8 mouse cellular contexts compared by ENCODE assay signal in genomic region chr16:37938125-37939081, GRCm38 (mm10). TPM values are rescaled to one million over a fixed set of nuclear protein-coding genes. Genes with fewer than 3 reads are reported as not detected.
DNase-seq lines count a peak whose midpoint lies in the region; ATAC-seq lines count a peak whose summit lies in the region.

No protein-coding gene starts in this region.

- H3K9me3 ChIP-seq in kidney, embryonic 15.5 days (replicated peaks) = no peaks in the 10 kb centered on the region
- no peaks in the 10 kb centered on the region for H3K9me3 ChIP-seq in embryonic facial prominence, embryonic 12.5 days
- no peaks in the 10 kb centered on the region for H3K9me3 ChIP-seq in intestine, embryonic 15.5 days
- H3K9me3 ChIP-seq in limb, embryonic 13.5 days = no peaks in the 10 kb centered on the region
- H3K9me3 ChIP-seq in heart, embryonic 10.5 days = no peaks in the 10 kb centered on the region

- no peaks in the 10 kb centered on the region for H3K27me3 ChIP-seq in kidney, embryonic 15.5 days
- no peaks in the 10 kb centered on the region for H3K27me3 ChIP-seq in embryonic facial prominence, embryonic 12.5 days
- no peaks in the 10 kb centered on the region for H3K27me3 ChIP-seq in intestine, embryonic 15.5 days (replicated peaks)
- H3K27me3 ChIP-seq in limb, embryonic 13.5 days = no peaks in the 10 kb centered on the region
- H3K27me3 ChIP-seq in heart, embryonic 10.5 days (ENCODE audit: insufficient read depth, poor library complexity, severe bottlenecking) = 0 out of 2 replicates have a peak, but pooled peaks cover 7% of the 10 kb centered on the region

- no peak overlapping the region for H3K27ac ChIP-seq in kidney, embryonic 15.5 days
- H3K27ac ChIP-seq in embryonic facial prominence, embryonic 12.5 days = no peak overlapping the region
- no peak overlapping the region for H3K27ac ChIP-seq in intestine, embryonic 15.5 days
- H3K27ac ChIP-seq in limb, embryonic 13.5 days = no peak overlapping the region
- H3K27ac ChIP-seq in heart, embryonic 10.5 days = no peak overlapping the region

- H3K4me3 ChIP-seq in kidney, embryonic 15.5 days (replicated peaks) = no peak overlapping the region
- H3K4me3 ChIP-seq in embryonic facial prominence, embryonic 12.5 days = no peak overlapping the region
- no peak overlapping the region for H3K4me3 ChIP-seq in intestine, embryonic 15.5 days (replicated peaks)
- H3K4me3 ChIP-seq in limb, embryonic 13.5 days = no peak overlapping the region
- H3K4me3 ChIP-seq in heart, embryonic 10.5 days = no peak overlapping the region

- peaks cover 3% of the 10 kb centered on the region; the same call in 1 of the 2 replicates for H3K4me1 ChIP-seq in kidney, embryonic 15.5 days
- H3K4me1 ChIP-seq in embryonic facial prominence, embryonic 12.5 days = peaks cover 7% of the 10 kb centered on the region; the same call in 1 of the 2 replicates
- no peaks in the 10 kb centered on the region for H3K4me1 ChIP-seq in intestine, embryonic 15.5 days (replicated peaks)
- H3K4me1 ChIP-seq in limb, embryonic 13.5 days = peaks cover 9% of the 10 kb centered on the region; the same call in 1 of the 2 replicates
- peaks cover 4% of the 10 kb centered on the region; the same call in 1 of the 2 replicates for H3K4me1 ChIP-seq in heart, embryonic 10.5 days

- no peak overlapping the region for H3K4me2 ChIP-seq in kidney, embryonic 15.5 days
- no peak overlapping the region; the same call in 1 of the 2 replicates for H3K4me2 ChIP-seq in embryonic facial prominence, embryonic 12.5 days (replicated peaks)
- H3K4me2 ChIP-seq in intestine, embryonic 15.5 days (replicated peaks) = no peak overlapping the region
- 0 out of 2 replicates have a peak overlapping the region, but pooled peaks have one; percentile 2 for H3K4me2 ChIP-seq in limb, embryonic 13.5 days (replicated peaks)

- no peak for DNase-seq in kidney, adult 18-20 months
- DNase-seq in right cerebral cortex, adult 2 months (ENCODE audit: low spot score in 2 of 2) = peak; percentile 83 to 84
- no peak for DNase-seq in heart, embryonic 10.5 days (ENCODE audit: low spot score)
- DNase-seq in urinary bladder, postnatal 36 days (ENCODE audit: low spot score in 2 of 2) = no peak

- H3K36me3 ChIP-seq in kidney, embryonic 15.5 days = no peaks in the 10 kb centered on the region
- no peaks in the 10 kb centered on the region for H3K36me3 ChIP-seq in embryonic facial prominence, embryonic 12.5 days
- H3K36me3 ChIP-seq in intestine, embryonic 15.5 days = no peaks in the 10 kb centered on the region
- H3K36me3 ChIP-seq in limb, embryonic 13.5 days = no peaks in the 10 kb centered on the region
- no peaks in the 10 kb centered on the region for H3K36me3 ChIP-seq in heart, embryonic 10.5 days

- WGBS in kidney, embryonic 15.5 days = 54% methylated on average over 16 of the region's 17 CpGs
- 53% methylated on average over 16 of the region's 17 CpGs for WGBS in embryonic facial prominence, embryonic 12.5 days
- WGBS in intestine, embryonic 15.5 days = 56% methylated on average over 16 of the region's 17 CpGs
- 45% methylated on average over 15 of the region's 17 CpGs for WGBS in limb, embryonic 13.5 days
- WGBS in heart, embryonic 10.5 days = 55% methylated on average over 16 of the region's 17 CpGs

- ATAC-seq in kidney, embryonic 15.5 days (replicated peaks; ENCODE audit: low FRiP score) = peak; percentile 87
- ATAC-seq in embryonic facial prominence, embryonic 12.5 days (ENCODE audit: insufficient number of reproducible peaks, insufficient read depth, low FRiP score, low TSS enrichment) = peak; percentile 83; the same call in 1 of the 2 replicates
- peak; percentile 85 for ATAC-seq in intestine, embryonic 15.5 days
- peak; percentile 74 for ATAC-seq in limb, embryonic 13.5 days (ENCODE audit: low FRiP score, low read depth)

- no peak overlapping the region for H3K9ac ChIP-seq in kidney, embryonic 15.5 days
- H3K9ac ChIP-seq in embryonic facial prominence, embryonic 12.5 days = no peak overlapping the region
- no peak overlapping the region for H3K9ac ChIP-seq in intestine, embryonic 15.5 days
- no peak overlapping the region for H3K9ac ChIP-seq in limb, embryonic 13.5 days

RNA-seq across cellular contexts. Expression of gene Gpr156, which starts 22.1 kb away (rescaled TPM):
- polyA plus RNA-seq in kidney, embryonic 15.5 days (2015; fragmentation: Nextera tagmentation; extraction: Ambion mirVana) = 0.86 and 1.2 TPM in 2 replicates
- 1.2 and 1.5 TPM in 2 replicates for polyA plus RNA-seq in embryonic facial prominence, embryonic 12.5 days (2016; fragmentation: Nextera tagmentation; extraction: Ambion mirVana)
- polyA plus RNA-seq in intestine, embryonic 15.5 days (2015; fragmentation: Nextera tagmentation; extraction: Ambion mirVana) = 0.11 and 0.23 TPM in 2 replicates
- polyA plus RNA-seq in limb, embryonic 13.5 days (2015; fragmentation: Nextera tagmentation; extraction: Ambion mirVana) = 0.88 and 0.95 TPM in 2 replicates
- polyA plus RNA-seq in heart, embryonic 10.5 days (2016; fragmentation: Nextera tagmentation; extraction: Ambion mirVana) = 0.40 and 0.67 TPM in 2 replicates

Comparison
In these comparisons a context has a peak if more than half of its experiments do, and no peak if none do; other contexts are left out.
1. DNase-seq: peak in right cerebral cortex, adult 2 months (2 of 2); none in kidney, adult 18-20 months (single experiment), heart, embryonic 10.5 days (single experiment) and urinary bladder, postnatal 36 days (0 of 2).
2. Peak in every context shown above with its lines, with median percentiles within 50 percentile points of each other: ATAC-seq.